Mouse (Mus musculus) olfactory bulb, adult 2 months (tissue): Measurements from ENCODE around the gene Rnf181. TPM values are rescaled to one million over a fixed set of nuclear protein-coding genes. Genes with fewer than 3 reads are reported as not detected.

Experiments
- H3K27ac ChIP-seq: fragments of 200-500 bp; 2 replicates; pipeline ENCODE4 v1.5.1; 2012; ENCODE audit warnings: low read depth, low read length; ENCODE audit not compliant: insufficient read depth
- H3K4me1 ChIP-seq: fragments of 200-500 bp; 2 replicates; pipeline ENCODE4 v1.6.1; 2012; ENCODE audit warnings: low read length; ENCODE audit not compliant: control insufficient read depth, insufficient read depth
- H3K4me3 ChIP-seq: fragments of 200-500 bp; 2 replicates; pipeline ENCODE4 v1.5.1; 2012; ENCODE audit warnings: mild to moderate bottlenecking, low read depth, low read length, moderate library complexity; ENCODE audit not compliant: insufficient read depth
- CTCF ChIP-seq: fragments of 200-500 bp; IDR thresholded peaks from 2 replicates; pipeline ENCODE4 v1.5.1; 2012; ENCODE audit warnings: low read depth, mild to moderate bottlenecking, low read length, moderate library complexity; ENCODE audit not compliant: insufficient read depth
- POLR2A ChIP-seq: fragments of 200-500 bp; IDR thresholded peaks from 2 replicates; pipeline ENCODE4 v1.6.1; 2012; ENCODE audit warnings: mild to moderate bottlenecking, low read depth, low read length, moderate library complexity; ENCODE audit not compliant: insufficient read depth
- WGBS: fragments of 180-500 bp; shearing (Covaris S2); methylation state at CpG from one replicate; pipeline ENCODE4 v1.1.7; 2018; 5-methylcytosine and 5-hydroxymethylcytosine counted together
- polyA plus RNA-seq: library from polyadenylated mRNA; stranded (reverse); fragments of >200 nt; gene quantifications from 2 replicates; pipeline ENCODE4 v1.2.4, GENCODE M21; 2012; ENCODE audit warnings: low replicate concordance; ENCODE audit not compliant: missing spikeins, insufficient read depth, insufficient read length

The Rnf181 gene
- polyA plus RNA-seq, 1 experiment: not detected

- peaks cover 4% of the 10 kb centered on the region; the same call in 1 of the 2 replicates for H3K4me1 ChIP-seq
- no peak for TF ChIP-seq POLR2A
- TF ChIP-seq CTCF: no peak
- WGBS: 93% methylated on average over 8 of the region's 8 CpGs
These were observed 11.9 kb upstream of the Rnf181 start for GRCm38 (mm10) chr6:72378510-72379234.

GRCm38 (mm10) chr6:72374820-72375563 is 8.2 kb upstream of the Rnf181 start:
- Histone ChIP-seq H3K27ac (no peak overlapping the region), H3K4me1 (peaks cover 8% of the 10 kb centered on the region; the same call in 1 of the 2 replicates), H3K4me3 (no peak overlapping the region)
- no peak for TF ChIP-seq POLR2A
- TF ChIP-seq CTCF: no peak
- WGBS: 87% methylated on average over 15 of the region's 15 CpGs

More at GRCm38 (mm10) chr6:72378510-72379234, 11.9 kb upstream of the Rnf181 start:
- Histone ChIP-seq H3K27ac (no peak overlapping the region), H3K4me3 (no peak overlapping the region)

- TF ChIP-seq POLR2A: no peak
- no peak for TF ChIP-seq CTCF
- H3K4me1 ChIP-seq: peaks cover 8% of the 10 kb centered on the region; the same call in 1 of the 2 replicates
- no peak overlapping the region for H3K27ac ChIP-seq
- 73% methylated on average over 7 of the region's 7 CpGs for WGBS
- H3K4me3 ChIP-seq: no peak overlapping the region
These were observed 7.5 kb upstream of the Rnf181 start for GRCm38 (mm10) chr6:72374206-72374605.

- no peak overlapping the region for H3K27ac ChIP-seq
- no peak for TF ChIP-seq CTCF
- TF ChIP-seq POLR2A: no peak
- peaks cover 8% of the 10 kb centered on the region; the same call in 1 of the 2 replicates for H3K4me1 ChIP-seq
- H3K4me3 ChIP-seq: no peak overlapping the region
- WGBS: 83% methylated on average over 4 of the region's 4 CpGs
These were observed 6.4 kb upstream of the Rnf181 start for GRCm38 (mm10) chr6:72373184-72373583.

- Histone ChIP-seq H3K4me3 (no peak overlapping the region), H3K27ac (no peak overlapping the region), H3K4me1 (peaks cover 8% of the 10 kb centered on the region; the same call in 1 of the 2 replicates)
- WGBS: 24% methylated on average over 1 of the region's 1 CpGs
- no peak for TF ChIP-seq POLR2A
- TF ChIP-seq CTCF: no peak
These were observed 4.8 kb upstream of the Rnf181 start for GRCm38 (mm10) chr6:72371571-72371970.

GRCm38 (mm10) chr6:72371147-72371546 is 4.4 kb upstream of the Rnf181 start:
- Histone ChIP-seq H3K27ac (no peak overlapping the region), H3K4me1 (peaks cover 8% of the 10 kb centered on the region; the same call in 1 of the 2 replicates), H3K4me3 (no peak overlapping the region)
- 39% methylated on average over 5 of the region's 5 CpGs for WGBS
- TF ChIP-seq POLR2A: no peak
- TF ChIP-seq CTCF: no peak

GRCm38 (mm10) chr6:72370091-72370490 is 3.3 kb upstream of the Rnf181 start:
- no peak overlapping the region for H3K27ac ChIP-seq
- WGBS: 84% methylated on average over 12 of the region's 12 CpGs
- no peak for TF ChIP-seq POLR2A
- TF ChIP-seq CTCF: no peak
- no peak overlapping the region for H3K4me3 ChIP-seq
- peaks cover 8% of the 10 kb centered on the region; the same call in 1 of the 2 replicates for H3K4me1 ChIP-seq

GRCm38 (mm10) chr6:72369557-72369956 is 2.8 kb upstream of the Rnf181 start:
- WGBS: 93% methylated on average over 4 of the region's 4 CpGs
- no peak overlapping the region for H3K4me3 ChIP-seq
- H3K4me1 ChIP-seq: peaks cover 8% of the 10 kb centered on the region; the same call in 1 of the 2 replicates
- TF ChIP-seq CTCF (no peak), POLR2A (no peak)
- H3K27ac ChIP-seq: no peak overlapping the region

GRCm38 (mm10) chr6:72367460-72367974 is 761 bp upstream of the Rnf181 start:
- H3K4me3 ChIP-seq: no peak overlapping the region
- H3K27ac ChIP-seq: no peak overlapping the region
- WGBS: 78% methylated on average over 4 of the region's 4 CpGs
- TF ChIP-seq CTCF (no peak), POLR2A (no peak)
- H3K4me1 ChIP-seq: peaks cover 8% of the 10 kb centered on the region; the same call in 1 of the 2 replicates
